Mouse (Mus musculus): ENCODE results near the gene Nacc2. TPM values are rescaled to one million over a fixed set of nuclear protein-coding genes. Genes with fewer than 3 reads are reported as not detected.

The Nacc2 gene
- polyA plus RNA-seq, 1 experiment from 2014 or later, result 16.8 TPM

DNA sequence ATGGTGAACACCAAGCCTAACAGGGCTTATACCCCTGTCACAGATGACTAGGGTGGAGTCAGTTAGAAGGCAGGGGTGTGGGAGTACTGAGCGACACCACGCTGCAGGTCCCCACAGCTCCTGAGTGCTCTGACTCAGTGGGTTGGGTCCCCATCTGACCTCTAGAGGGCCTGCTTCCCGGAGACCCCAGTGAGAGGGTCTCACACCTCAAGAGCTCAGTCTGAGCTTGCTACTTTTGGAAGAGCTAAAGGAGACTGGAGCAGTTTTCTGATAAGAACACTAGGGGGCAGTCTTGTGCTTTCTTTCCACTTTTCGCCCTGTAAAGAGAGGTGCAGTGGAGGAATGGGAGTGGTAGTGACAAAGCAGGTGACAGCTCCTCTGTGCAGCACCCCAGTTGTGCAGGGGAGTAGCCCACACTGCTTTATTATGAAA, 30.9 kb upstream of the Nacc2 start:
- no peak overlapping the region for H3K9ac ChIP-seq (ENCODE audit: low read length)
- no peak overlapping the region for H3K4me2 ChIP-seq (ENCODE audit: low read depth, low read length)
- no peaks in the 10 kb centered on the region for H3K36me3 ChIP-seq (ENCODE audit: control insufficient read depth, insufficient read depth, low read length)
- no peak overlapping the region for H3K27ac ChIP-seq (ENCODE audit: low read length)
- 11% methylated on average over 4 of the region's 4 CpGs for WGBS
- ATAC-seq (ENCODE audit: insufficient read depth, low FRiP score), result peak; percentile 44; the same call in 1 of the 2 replicates
- H3K4me1 ChIP-seq (ENCODE audit: control insufficient read depth, insufficient read depth, low read length), result no peaks in the 10 kb centered on the region
- H3K9me3 ChIP-seq (replicated peaks; ENCODE audit: control insufficient read depth, low read length), result no peaks in the 10 kb centered on the region
- no peaks in the 10 kb centered on the region for H3K27me3 ChIP-seq (ENCODE audit: control insufficient read depth, insufficient read depth, low read length)
- no peak overlapping the region for H3K4me3 ChIP-seq (replicated peaks; ENCODE audit: low read length)

DNA sequence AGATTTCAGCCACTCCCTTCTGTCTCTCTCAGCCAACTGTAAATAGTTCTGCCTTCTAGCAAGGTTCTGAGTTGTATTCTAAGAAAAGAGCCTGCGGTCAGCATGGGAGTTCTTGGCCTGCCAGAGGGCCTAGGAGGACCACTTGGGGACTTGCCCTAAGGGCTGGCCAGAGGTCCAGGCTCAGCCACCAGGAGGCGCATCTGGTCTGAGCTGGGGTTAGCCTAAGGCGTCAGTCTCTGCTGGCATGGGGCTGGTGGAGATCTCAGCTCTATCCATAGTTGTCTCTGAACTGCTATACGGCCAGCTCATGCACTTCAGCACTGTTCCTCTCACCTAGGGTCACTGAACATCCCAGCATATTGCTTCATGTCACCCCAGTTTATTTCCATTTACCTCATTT, 30.3 kb upstream of the Nacc2 start:
- ATAC-seq (ENCODE audit: insufficient read depth, low FRiP score), result no peak
- no peaks in the 10 kb centered on the region for H3K36me3 ChIP-seq (ENCODE audit: control insufficient read depth, insufficient read depth, low read length)
- H3K9me3 ChIP-seq (replicated peaks; ENCODE audit: control insufficient read depth, low read length), result no peaks in the 10 kb centered on the region
- no peaks in the 10 kb centered on the region for H3K27me3 ChIP-seq (ENCODE audit: control insufficient read depth, insufficient read depth, low read length)
- H3K27ac ChIP-seq (ENCODE audit: low read length), result no peak overlapping the region
- no peak overlapping the region for H3K9ac ChIP-seq (ENCODE audit: low read length)
- no peaks in the 10 kb centered on the region for H3K4me1 ChIP-seq (ENCODE audit: control insufficient read depth, insufficient read depth, low read length)
- WGBS, result 33% methylated on average over 4 of the region's 4 CpGs
- no peak overlapping the region for H3K4me2 ChIP-seq (ENCODE audit: low read depth, low read length)
- no peak overlapping the region for H3K4me3 ChIP-seq (replicated peaks; ENCODE audit: low read length)

DNA sequence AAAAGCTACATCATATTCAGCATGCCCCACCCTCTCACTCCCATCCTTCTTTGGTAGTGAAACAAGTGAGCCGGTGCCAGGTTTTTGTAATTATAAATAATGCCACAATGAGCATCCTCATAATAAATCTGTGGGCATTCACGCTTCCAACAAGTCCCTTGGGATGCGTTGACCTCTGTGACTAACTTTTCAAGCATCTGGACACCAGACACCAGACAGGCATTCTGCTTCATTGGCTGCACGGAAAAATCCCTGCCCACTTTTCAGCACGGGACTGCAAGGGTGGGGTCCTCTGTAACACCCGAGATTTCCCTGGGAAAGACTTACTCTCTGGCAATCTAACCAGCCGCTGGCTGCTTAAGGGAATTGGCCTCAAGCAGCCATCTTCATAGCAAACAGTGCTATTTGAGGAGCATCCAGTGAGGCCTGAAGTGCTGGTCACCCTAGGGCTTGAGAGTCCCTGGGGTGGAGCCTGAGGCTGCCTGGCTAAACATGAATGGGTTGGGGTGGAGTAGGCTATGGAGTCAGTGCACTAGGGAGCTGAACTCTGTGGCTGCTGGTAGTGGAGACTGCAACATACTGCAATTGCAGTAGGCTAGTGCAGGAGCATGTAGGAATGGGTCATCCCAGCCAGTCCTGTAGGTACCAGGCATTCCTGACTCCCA, 24.8 kb upstream of the Nacc2 start:
- Histone ChIP-seq H3K4me1 (ENCODE audit: control insufficient read depth, insufficient read depth, low read length) (peaks cover 6% of the 10 kb centered on the region; the same call in 1 of the 2 replicates), H3K27me3 (ENCODE audit: control insufficient read depth, insufficient read depth, low read length) (no peaks in the 10 kb centered on the region)

DNA sequence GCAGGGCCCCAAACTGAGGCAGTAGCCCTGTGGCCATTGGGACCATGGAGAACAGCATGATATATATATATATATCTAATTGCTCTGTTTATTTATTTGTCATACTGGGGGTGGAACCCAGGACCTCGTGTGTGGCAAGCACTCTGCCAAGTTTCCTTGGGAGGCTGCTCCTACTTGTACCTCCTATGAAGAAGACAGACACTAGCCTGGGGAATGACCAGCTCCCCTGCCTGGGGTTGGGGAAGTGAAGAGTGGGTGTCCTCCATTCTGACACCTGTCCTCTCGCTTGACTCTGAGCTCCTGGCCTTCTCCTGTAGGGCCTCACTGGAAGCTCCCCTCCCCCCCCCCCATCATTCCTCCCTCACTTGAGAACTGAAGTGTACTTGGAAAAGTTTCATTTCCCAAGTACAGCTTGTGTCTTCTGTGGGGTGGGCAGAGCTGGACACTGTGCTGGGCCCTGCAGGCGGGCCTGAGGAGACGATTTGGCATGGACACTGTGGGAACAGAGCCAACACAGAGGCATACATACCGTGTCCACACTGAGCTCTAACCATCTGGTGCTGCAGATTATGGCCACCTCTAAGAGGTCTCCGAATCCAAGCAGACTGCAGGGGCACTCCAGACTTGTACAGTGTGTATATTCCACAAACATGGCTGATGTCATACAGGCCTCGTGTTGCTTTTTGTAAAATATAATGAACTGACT, 23.5 kb upstream of the Nacc2 start:
- no peak for ATAC-seq (ENCODE audit: insufficient read depth, low FRiP score)
- H3K9ac ChIP-seq (ENCODE audit: low read length), result 0 out of 2 replicates have a peak overlapping the region, but pooled peaks have one; percentile 8
- no peak overlapping the region for H3K4me3 ChIP-seq (replicated peaks; ENCODE audit: low read length)
- no peak overlapping the region for H3K4me2 ChIP-seq (ENCODE audit: low read depth, low read length)
- no peaks in the 10 kb centered on the region for H3K36me3 ChIP-seq (ENCODE audit: control insufficient read depth, insufficient read depth, low read length)
- no peaks in the 10 kb centered on the region for H3K9me3 ChIP-seq (replicated peaks; ENCODE audit: control insufficient read depth, low read length)
- no peaks in the 10 kb centered on the region for H3K27me3 ChIP-seq (ENCODE audit: control insufficient read depth, insufficient read depth, low read length)
- WGBS, result 44% methylated on average over 7 of the region's 7 CpGs
- H3K27ac ChIP-seq (ENCODE audit: low read length), result no peak overlapping the region
- peaks cover 6% of the 10 kb centered on the region; the same call in 1 of the 2 replicates for H3K4me1 ChIP-seq (ENCODE audit: control insufficient read depth, insufficient read depth, low read length)

More for the DNA sequence above, 24.8 kb upstream of the Nacc2 start:
- no peak for ATAC-seq (ENCODE audit: insufficient read depth, low FRiP score)
- H3K36me3 ChIP-seq (ENCODE audit: control insufficient read depth, insufficient read depth, low read length), result no peaks in the 10 kb centered on the region
- H3K4me3 ChIP-seq (replicated peaks; ENCODE audit: low read length), result no peak overlapping the region
- H3K4me2 ChIP-seq (ENCODE audit: low read depth, low read length), result no peak overlapping the region
- no peak overlapping the region for H3K9ac ChIP-seq (ENCODE audit: low read length)
- WGBS, result 50% methylated on average over 7 of the region's 7 CpGs
- no peak overlapping the region for H3K27ac ChIP-seq (ENCODE audit: low read length)
- H3K9me3 ChIP-seq (replicated peaks; ENCODE audit: control insufficient read depth, low read length), result no peaks in the 10 kb centered on the region

DNA sequence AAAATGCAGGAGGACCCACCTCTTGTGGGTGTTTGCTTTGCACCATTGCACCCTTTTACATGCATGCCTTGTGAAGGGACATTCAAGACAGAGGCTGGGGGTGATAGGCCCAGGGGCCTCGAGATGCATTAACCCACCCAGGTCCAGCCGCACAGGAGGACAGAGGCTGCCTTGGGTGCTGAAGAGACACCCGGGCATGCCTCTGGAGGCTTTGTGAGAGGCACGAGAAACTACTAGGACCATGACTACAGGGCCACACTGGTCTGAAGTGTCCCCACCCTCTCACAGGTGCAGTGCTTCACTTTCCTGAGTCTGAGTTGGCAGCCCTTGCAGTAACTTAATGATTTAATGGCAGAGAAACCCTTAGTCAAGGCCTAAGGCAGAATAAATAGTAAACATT, 22.1 kb upstream of the Nacc2 start:
- WGBS, result 77% methylated on average over 4 of the region's 4 CpGs
- Histone ChIP-seq H3K36me3 (ENCODE audit: control insufficient read depth, insufficient read depth, low read length) (no peaks in the 10 kb centered on the region), H3K4me2 (ENCODE audit: low read depth, low read length) (no peak overlapping the region), H3K4me3 (replicated peaks; ENCODE audit: low read length) (no peak overlapping the region), H3K9me3 (replicated peaks; ENCODE audit: control insufficient read depth, low read length) (no peaks in the 10 kb centered on the region), H3K27me3 (ENCODE audit: control insufficient read depth, insufficient read depth, low read length) (no peaks in the 10 kb centered on the region), H3K9ac (ENCODE audit: low read length) (no peak overlapping the region), H3K27ac (ENCODE audit: low read length) (no peak overlapping the region), H3K4me1 (ENCODE audit: control insufficient read depth, insufficient read depth, low read length) (peaks cover 10% of the 10 kb centered on the region; the same call in 1 of the 2 replicates)
- no peak for ATAC-seq (ENCODE audit: insufficient read depth, low FRiP score)

DNA sequence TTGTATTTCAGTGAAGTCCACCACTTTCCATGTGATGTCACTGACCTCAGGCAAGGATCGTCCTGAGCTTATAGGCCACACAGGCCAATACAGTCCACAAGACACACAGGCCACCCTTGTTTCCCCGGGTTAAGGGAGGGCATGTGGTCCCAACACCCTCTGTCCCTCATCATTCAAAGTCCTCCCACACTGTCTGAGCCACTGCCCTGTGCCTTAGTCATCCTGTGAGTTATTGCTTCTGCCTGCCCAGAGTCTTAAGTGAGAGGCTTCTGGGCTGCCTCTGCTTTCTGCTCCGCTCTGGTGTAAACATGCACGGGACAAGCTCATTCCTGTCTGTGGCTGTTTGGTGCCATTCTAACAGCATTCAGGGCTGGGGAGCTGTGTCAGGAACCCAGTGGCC, 21.3 kb upstream of the Nacc2 start:
- peaks cover 12% of the 10 kb centered on the region; the same call in 1 of the 2 replicates for H3K4me1 ChIP-seq (ENCODE audit: control insufficient read depth, insufficient read depth, low read length)
- peak overlapping the region; percentile 43 for H3K27ac ChIP-seq (ENCODE audit: low read length)
- no peaks in the 10 kb centered on the region for H3K27me3 ChIP-seq (ENCODE audit: control insufficient read depth, insufficient read depth, low read length)
- H3K36me3 ChIP-seq (ENCODE audit: control insufficient read depth, insufficient read depth, low read length), result no peaks in the 10 kb centered on the region
- no peaks in the 10 kb centered on the region for H3K9me3 ChIP-seq (replicated peaks; ENCODE audit: control insufficient read depth, low read length)
- no peak for ATAC-seq (ENCODE audit: insufficient read depth, low FRiP score)
- WGBS, result 45% methylated on average over 4 of the region's 4 CpGs
- no peak overlapping the region for H3K9ac ChIP-seq (ENCODE audit: low read length)
- H3K4me3 ChIP-seq (replicated peaks; ENCODE audit: low read length), result no peak overlapping the region
- no peak overlapping the region for H3K4me2 ChIP-seq (ENCODE audit: low read depth, low read length)

DNA sequence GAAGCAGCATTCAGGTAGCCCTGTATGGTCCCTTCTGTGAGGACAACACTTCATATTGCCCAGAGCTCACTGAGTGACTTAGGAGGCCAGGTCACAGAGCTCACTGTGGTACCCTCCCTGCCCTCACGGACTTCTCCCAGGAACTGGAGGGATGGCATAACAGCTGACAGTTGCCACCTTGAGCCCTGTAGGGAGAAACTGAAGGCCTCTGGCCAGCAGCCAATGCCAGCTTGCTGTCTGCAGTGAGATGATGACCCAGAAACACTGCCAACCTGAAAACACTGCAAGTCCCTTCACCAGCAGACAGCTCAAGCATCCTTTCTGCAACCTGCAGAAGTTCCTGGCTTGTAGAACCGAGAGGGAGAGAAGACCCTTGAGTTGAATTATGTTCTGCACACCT, 20.5 kb upstream of the Nacc2 start:
- H3K4me3 ChIP-seq (replicated peaks; ENCODE audit: low read length), result no peak overlapping the region
- H3K9me3 ChIP-seq (replicated peaks; ENCODE audit: control insufficient read depth, low read length), result no peaks in the 10 kb centered on the region
- no peak overlapping the region for H3K4me2 ChIP-seq (ENCODE audit: low read depth, low read length)
- no peak overlapping the region for H3K27ac ChIP-seq (ENCODE audit: low read length)
- WGBS, result 62% methylated on average over 2 of the region's 2 CpGs
- no peak overlapping the region for H3K9ac ChIP-seq (ENCODE audit: low read length)
- no peaks in the 10 kb centered on the region for H3K36me3 ChIP-seq (ENCODE audit: control insufficient read depth, insufficient read depth, low read length)
- no peaks in the 10 kb centered on the region for H3K27me3 ChIP-seq (ENCODE audit: control insufficient read depth, insufficient read depth, low read length)
- peaks cover 20% of the 10 kb centered on the region for H3K4me1 ChIP-seq (ENCODE audit: control insufficient read depth, insufficient read depth, low read length)
- ATAC-seq (ENCODE audit: insufficient read depth, low FRiP score), result no peak

DNA sequence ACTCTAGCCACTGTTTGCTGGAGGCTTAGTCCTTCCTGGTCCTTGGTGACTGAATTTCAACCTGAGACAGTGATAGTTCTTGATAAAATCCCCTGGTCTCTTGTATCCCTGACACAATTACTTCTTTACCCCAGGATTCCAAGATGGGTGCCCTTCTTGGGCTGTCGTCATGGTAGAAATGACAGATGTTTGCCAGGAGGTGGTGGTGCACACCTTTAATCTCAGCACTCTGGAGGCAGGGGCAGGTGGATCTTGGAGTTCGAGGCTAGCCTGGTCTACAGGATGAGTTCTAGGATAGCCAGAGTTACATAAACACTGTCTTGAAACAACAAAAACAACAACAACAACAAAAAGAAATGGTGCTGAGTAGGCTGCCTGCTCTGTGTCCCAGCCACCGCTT, 20.0 kb upstream of the Nacc2 start:
- Histone ChIP-seq H3K9me3 (replicated peaks; ENCODE audit: control insufficient read depth, low read length) (no peaks in the 10 kb centered on the region), H3K36me3 (ENCODE audit: control insufficient read depth, insufficient read depth, low read length) (no peaks in the 10 kb centered on the region), H3K4me3 (replicated peaks; ENCODE audit: low read length) (no peak overlapping the region), H3K27me3 (ENCODE audit: control insufficient read depth, insufficient read depth, low read length) (no peaks in the 10 kb centered on the region), H3K9ac (ENCODE audit: low read length) (no peak overlapping the region), H3K27ac (ENCODE audit: low read length) (no peak overlapping the region), H3K4me1 (ENCODE audit: control insufficient read depth, insufficient read depth, low read length) (peaks cover 24% of the 10 kb centered on the region), H3K4me2 (ENCODE audit: low read depth, low read length) (no peak overlapping the region)
- 83% methylated on average over 3 of the region's 3 CpGs for WGBS
- no peak for ATAC-seq (ENCODE audit: insufficient read depth, low FRiP score)

DNA sequence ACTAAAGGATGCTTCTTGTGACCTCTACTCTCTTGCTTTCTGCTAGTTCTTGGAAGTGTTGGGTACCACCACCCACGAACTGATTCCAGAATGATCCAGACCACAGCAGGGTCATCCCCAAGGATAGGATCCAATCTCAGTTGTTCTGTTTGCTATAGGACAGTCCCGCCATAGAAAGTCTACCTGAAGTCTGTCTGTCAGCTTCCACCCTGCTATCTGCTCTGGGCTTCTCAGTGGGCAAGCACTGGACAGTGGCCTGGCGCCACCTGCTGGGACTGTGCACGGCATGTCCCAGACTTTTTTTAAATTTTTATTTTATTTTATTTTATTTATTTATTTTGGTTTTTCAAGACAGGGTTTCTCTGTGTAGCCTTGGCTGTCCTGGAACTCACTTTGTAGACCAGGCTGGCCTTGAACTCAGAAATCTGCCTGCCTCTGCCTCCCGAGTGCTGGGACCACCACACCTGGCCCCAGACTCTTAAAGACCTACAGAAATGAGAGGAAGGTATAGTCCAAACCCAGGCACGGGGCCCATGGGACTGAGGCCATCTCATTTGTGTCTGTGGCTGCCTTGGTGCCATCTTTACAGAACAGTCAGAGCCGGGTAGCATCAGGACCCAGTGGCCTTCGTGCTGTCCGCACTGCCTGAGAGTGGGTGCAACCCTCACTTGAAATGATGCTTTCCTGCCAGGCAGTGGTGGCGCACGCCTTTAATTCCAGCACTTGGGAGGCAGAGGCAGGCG, 19.0 kb upstream of the Nacc2 start:
- WGBS, result 61% methylated on average over 12 of the region's 12 CpGs
- Histone ChIP-seq H3K4me2 (ENCODE audit: low read depth, low read length) (no peak overlapping the region), H3K4me3 (replicated peaks; ENCODE audit: low read length) (no peak overlapping the region), H3K9me3 (replicated peaks; ENCODE audit: control insufficient read depth, low read length) (no peaks in the 10 kb centered on the region), H3K36me3 (ENCODE audit: control insufficient read depth, insufficient read depth, low read length) (no peaks in the 10 kb centered on the region), H3K27me3 (ENCODE audit: control insufficient read depth, insufficient read depth, low read length) (no peaks in the 10 kb centered on the region), H3K9ac (ENCODE audit: low read length) (no peak overlapping the region; the same call in 1 of the 2 replicates), H3K27ac (ENCODE audit: low read length) (peak overlapping the region; percentile 24; the same call in 1 of the 2 replicates), H3K4me1 (ENCODE audit: control insufficient read depth, insufficient read depth, low read length) (peaks cover 28% of the 10 kb centered on the region)
- no peak for ATAC-seq (ENCODE audit: insufficient read depth, low FRiP score)
